Mouse (Mus musculus): ENCODE results near the gene Rab26.

Gene Rab26

DNA sequence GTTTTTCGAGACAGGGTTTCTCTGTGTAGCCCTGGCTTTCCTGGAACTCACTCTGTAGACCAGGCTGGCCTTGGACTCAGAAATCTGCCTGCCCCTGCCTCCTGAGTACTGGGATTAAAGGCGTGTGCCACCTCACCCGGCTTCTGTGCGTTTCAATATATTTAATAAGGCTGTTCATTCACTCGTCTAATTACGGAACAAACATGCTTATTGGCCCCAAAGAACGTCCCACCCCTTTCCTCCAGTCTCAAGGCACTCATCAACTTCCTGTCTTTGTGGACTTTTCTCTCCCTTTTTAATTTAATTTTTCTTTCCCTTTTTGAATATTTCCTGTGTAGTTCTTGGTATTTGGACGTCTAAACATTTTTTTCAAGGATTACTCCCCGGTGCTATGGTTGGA lies 14.4 kb upstream of the Rab26 start:
- DNase-seq (ENCODE audit: low read depth, low spot score), result no peak

GRCm38 (mm10) chr17:24546234-24546633 lies 12.2 kb upstream of the Rab26 start:
- no peak for DNase-seq (ENCODE audit: low read depth, low spot score)

- DNase-seq (ENCODE audit: low read depth, low spot score), result no peak
These were observed 11.2 kb upstream of the Rab26 start for GRCm38 (mm10) chr17:24545247-24545646.

DNA sequence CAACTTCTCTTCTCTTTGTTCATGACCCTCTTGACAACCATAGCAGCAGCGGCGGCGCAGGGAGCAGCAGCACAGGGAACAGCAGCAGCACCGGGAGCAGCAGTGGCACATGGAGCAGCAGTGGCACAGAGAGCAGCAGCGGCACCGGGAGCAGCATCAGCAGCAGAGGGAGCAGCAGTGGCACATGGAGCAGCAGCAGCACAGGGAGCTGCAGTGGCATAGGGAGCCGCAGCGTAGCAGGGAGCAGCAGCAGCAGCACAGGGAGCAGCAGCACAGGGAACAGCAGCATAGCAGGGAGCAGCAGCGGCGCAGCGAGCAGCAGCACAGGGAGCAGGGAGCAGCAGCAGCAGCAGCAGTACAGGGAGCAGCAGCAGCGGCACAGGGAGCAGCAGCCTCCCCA lies 10.6 kb upstream of the Rab26 start:
- peak; percentile 45 for DNase-seq (ENCODE audit: low read depth, low spot score)

DNA sequence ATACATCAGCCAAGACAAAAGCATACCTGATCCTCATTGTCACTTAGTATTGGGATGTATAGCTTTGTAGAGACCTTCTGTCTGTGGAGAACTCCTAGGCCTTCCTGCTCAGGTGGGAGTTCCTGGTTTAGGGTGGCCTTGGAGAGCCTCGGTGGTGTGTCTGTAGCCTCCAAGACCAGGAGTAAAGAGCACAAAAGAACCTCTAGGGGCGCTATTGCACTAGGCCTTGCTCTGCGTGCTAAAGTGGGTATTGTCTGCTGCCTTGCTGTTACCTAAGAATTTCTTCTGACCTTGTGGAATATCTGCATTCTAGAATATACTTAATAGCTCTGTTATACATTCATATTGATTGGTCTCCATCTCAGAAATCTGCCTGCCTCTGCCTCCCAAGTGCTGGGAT lies 6.4 kb upstream of the Rab26 start:
- no peak for DNase-seq (ENCODE audit: low read depth, low spot score)

DNA sequence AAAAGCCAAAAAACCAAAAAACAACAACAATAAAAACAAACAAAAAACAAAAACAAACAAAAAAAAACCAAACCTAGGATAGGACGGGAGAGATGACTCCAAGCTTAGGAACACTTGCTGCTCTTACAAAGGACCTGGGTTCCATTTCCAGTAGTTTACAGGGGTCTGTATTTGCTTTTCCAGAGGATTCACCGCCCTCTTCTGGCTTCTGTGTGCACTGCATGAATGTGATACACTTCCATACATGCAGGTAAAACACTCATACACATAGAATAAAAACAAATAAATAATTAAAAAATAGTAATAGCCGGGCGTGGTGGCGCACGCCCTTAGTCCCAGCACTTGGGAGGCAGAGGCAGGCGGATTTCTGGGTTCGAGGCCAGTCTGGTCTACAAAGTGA lies 4.9 kb upstream of the Rab26 start:
- peak; percentile 78 for DNase-seq (ENCODE audit: low read depth, low spot score)

DNA sequence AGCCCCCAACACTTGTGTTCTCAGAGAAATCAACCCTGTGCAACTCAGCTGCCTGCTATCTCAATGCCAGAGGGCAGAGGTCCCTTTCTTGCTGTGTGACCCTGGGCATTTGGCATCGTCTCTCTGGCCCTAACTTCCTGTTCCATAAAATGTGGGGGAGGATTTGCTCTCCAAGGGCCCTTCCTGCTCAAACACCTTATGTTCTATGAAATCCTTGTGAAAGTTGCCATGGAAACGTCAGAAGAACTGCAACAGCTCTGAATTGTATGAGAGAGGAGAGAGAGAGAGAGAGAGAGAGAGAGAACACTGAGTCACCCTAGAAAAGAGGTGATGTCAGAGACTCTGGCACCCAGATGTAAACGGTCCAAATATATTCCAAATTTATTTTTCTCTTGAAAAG lies 3.5 kb upstream of the Rab26 start:
- DNase-seq (ENCODE audit: low read depth, low spot score), result no peak

GRCm38 (mm10) chr17:24535300-24535699 lies 1.3 kb upstream of the Rab26 start:
- no peak for DNase-seq (ENCODE audit: low read depth, low spot score)

DNA sequence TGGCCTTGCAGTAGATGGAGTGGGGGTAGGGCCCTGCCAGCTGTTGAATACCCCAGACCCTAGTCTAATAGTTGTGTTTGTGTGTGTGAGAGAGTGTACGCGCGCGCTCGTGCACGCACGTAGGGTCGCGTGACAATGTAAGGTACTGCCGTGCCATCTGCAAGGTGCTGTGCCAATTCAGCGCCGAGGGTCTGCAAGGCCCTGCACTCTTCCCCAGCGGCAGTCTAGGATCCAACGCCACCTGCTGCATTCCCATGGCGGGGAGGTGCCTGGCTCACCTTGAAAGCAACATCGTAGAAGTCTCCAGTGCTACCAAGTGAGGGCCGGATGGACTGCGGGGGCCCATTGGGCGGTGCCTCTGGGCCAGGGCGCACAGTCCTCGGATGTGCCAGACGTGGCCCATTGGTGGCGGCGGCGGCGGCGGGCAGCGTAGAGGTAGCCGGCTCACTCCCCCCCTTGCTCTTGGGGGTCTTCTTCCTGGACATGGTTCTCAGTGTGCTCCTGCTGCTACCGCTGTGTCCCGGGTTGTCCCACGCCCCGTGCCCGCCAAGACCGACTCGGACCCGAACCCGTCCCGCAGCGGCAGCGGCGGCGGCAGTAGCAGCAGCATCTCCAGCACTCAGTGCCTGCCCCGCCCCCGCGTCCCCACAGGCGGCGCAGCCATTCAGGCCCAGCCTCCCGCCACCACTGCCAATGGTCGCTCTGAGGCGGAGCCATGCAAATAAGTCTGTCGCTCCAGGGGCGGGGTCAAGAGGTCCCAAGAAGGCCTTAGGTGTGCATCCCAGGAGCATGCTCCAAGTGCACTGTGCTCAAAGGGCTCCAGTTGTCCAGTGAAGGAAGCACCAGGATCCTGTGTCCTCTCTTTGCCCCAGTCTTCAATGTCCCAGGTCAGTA lies 664 bp downstream of the Rab26 start:
- peak; percentile 95 for DNase-seq (ENCODE audit: low read depth, low spot score)

- no peak for DNase-seq (ENCODE audit: low read depth, low spot score)
These were observed 2.0 kb downstream of the Rab26 start for GRCm38 (mm10) chr17:24532045-24532444.

GRCm38 (mm10) chr17:24531064-24531463 lies 2.9 kb downstream of the Rab26 start:
- no peak for DNase-seq (ENCODE audit: low read depth, low spot score)

DNA sequence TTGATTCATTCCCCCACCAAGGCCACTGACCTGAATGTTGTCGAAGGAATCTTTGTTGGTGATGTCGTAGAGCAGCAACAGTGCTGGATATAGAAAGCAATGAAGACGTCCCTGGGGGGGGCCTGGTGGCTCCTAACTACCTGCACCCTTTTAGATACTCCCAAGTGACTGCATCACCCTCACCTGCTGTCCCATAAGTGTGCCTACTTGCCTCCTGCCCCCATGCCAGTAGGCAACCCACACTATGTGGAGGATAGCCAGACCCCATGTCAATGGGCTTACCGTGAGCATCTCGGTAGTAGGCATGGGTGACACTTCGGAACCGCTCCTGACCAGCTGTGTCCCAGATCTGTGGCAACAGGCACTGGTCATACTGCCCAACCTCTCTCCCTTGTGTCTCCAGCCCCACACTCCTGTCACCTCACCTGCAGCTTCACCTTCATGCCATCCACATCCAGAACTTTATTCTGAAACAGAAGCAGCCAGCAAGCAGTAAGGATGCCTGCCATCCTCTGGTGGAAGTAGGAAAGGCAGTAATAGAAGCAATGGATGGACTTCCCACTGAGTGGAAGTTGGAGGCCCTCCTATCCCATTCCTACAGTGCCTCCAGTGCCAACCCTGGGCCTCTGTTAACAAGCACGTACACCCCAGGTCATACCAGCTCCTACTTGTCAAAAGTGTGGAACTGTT lies 3.5 kb downstream of the Rab26 start:
- peak; percentile 56 for DNase-seq (ENCODE audit: low read depth, low spot score)

DNA sequence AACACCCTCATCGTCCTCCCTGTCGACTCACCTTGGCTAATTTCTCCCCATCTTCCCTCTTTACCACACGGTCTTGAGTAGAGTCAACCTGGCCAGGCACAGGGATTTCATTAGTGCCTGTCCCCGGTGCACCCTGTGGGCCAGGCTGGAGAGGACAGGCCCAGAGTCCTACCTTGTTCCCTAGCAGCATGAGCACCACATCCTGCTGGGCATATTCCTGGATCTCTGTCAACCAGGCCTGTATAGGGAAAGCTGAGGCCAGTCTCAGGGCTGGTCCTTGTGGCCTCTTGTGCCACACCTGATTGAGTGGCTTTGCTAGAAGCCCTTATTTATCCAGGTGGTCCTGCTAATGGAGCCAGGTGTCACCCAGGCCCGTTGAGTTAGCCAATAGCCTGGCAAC lies 4.1 kb downstream of the Rab26 start:
- no peak for DNase-seq (ENCODE audit: low read depth, low spot score)

GRCm38 (mm10) chr17:24529007-24529451 lies 5.0 kb downstream of the Rab26 start:
- peak; percentile 84 for DNase-seq (ENCODE audit: low read depth, low spot score)

DNA sequence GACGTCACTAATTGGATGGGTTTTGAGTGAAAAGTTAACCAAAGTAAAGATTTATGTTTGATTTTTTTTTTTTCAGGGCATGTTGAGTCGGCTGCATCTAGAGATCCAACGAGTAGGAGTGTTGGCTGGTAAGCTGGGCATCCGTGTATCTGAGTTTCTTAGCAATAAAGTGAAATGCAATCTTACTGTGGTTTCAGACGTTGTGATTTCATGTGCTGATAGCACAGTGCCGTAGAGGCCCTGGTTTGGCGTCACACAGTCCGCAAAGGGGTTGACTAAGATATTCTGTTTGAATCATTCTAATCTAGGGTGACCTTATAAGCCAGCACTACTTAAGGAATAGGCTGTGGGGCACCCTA lies 5.5 kb downstream of the Rab26 start:
- DNase-seq (ENCODE audit: low read depth, low spot score), result no peak

- DNase-seq (ENCODE audit: low read depth, low spot score), result peak; percentile 100
These were observed 6.1 kb downstream of the Rab26 start, which contains the start of gene Traf7 for GRCm38 (mm10) chr17:24527723-24528559. Gene Traf7 (minus strand): TSS chr17:24527938.

- DNase-seq (ENCODE audit: low read depth, low spot score), result no peak
These were observed 6.7 kb downstream of the Rab26 start for GRCm38 (mm10) chr17:24527315-24527714.

GRCm38 (mm10) chr17:24524734-24525133 lies 9.3 kb downstream of the Rab26 start:
- no peak for DNase-seq (ENCODE audit: low read depth, low spot score)

GRCm38 (mm10) chr17:24520450-24520849 lies 13.6 kb downstream of the Rab26 start:
- DNase-seq (ENCODE audit: low read depth, low spot score), result no peak

GRCm38 (mm10) chr17:24514270-24515257 lies 19.4 kb downstream of the Rab26 start:
- DNase-seq (ENCODE audit: low read depth, low spot score), result no peak

DNA sequence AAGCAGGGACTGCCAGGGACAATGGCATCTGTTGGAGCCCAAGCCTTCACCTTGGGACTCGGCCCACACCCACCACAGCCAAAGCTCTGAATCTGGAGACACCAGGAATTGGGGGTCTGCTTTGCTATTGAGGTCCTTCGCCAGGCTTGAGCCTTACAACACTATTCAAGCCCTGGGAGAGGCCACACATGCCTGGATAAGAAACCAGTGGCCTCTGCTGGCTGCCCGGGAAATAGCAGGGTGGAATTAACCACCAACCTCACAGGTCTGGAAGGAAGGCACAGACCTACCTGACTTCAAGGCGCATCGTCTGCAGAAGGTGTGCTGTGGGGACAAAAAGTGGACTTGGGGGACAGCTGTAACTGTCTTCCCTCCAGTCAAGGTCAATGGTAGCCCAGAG lies 20.4 kb downstream of the Rab26 start:
- peak; percentile 58 for DNase-seq (ENCODE audit: low read depth, low spot score)

All from ES-CJ7 (cell line).